Mouse (Mus musculus) CH12.LX (cell line): ENCODE results near the gene Astn2.

Source experiments
- CHD1 ChIP-seq: IDR thresholded peaks from 2 replicates; pipeline ENCODE4 v1.6.1; 2012; ENCODE audit warnings: low read depth, low read length, improper control_type of control experiment, inconsistent platforms
- CTCF ChIP-seq, 2 experiments: IDR thresholded peaks in 1 of 2; conservative IDR thresholded peaks in 1 of 2; 2 replicates each; pipeline ENCODE4 v1.5.1; 2011 to 2012; ENCODE audit warnings: low read depth in 2 of 2, low read length in 2 of 2, improper control_type of control experiment in 1 of 2, inconsistent platforms in 1 of 2, mild to moderate bottlenecking in 1 of 2, moderate library complexity in 1 of 2
- E2F4 ChIP-seq: IDR thresholded peaks from 2 replicates; pipeline ENCODE4 v1.6.1; 2011; ENCODE audit warnings: low read depth, low read length, improper control_type of control experiment; ENCODE audit not compliant: insufficient replicate concordance
- EP300 ChIP-seq: IDR thresholded peaks from 2 replicates; pipeline ENCODE4 v1.6.1; 2011; ENCODE audit warnings: low read length, improper control_type of control experiment
- MYC ChIP-seq: IDR thresholded peaks from 2 replicates; pipeline ENCODE4 v1.6.1; 2011; ENCODE audit warnings: low read depth, mild to moderate bottlenecking, improper control_type of control experiment, low read length
- RCOR1 ChIP-seq: conservative IDR thresholded peaks from 2 replicates; pipeline ENCODE4 v1.6.1; 2012; ENCODE audit warnings: low read depth, mild to moderate bottlenecking, inconsistent platforms, low read length, improper control_type of control experiment
- ZKSCAN1 ChIP-seq: IDR thresholded peaks from 2 replicates; pipeline ENCODE4 v1.6.1; 2012; ENCODE audit warnings: low read depth, inconsistent platforms, low read length, improper control_type of control experiment, borderline replicate concordance

- TF ChIP-seq CHD1 = no peak
- TF ChIP-seq EP300 = no peak
- no peak for TF ChIP-seq ZKSCAN1
- TF ChIP-seq CTCF (conservative IDR thresholded peaks at IDR 0.05 in 1 of 2, IDR thresholded peaks at IDR 0.05 in 1 of 2; ENCODE audit: low read depth in 2 of 2, low read length in 2 of 2) = no peak
- TF ChIP-seq RCOR1 = no peak
- no peak for TF ChIP-seq E2F4
- TF ChIP-seq MYC = no peak
Observed at GRCm38 (mm10) chr4:65791051-65791450, 613.4 kb downstream of the Astn2 start.
